Mouse (Mus musculus) MEL (cell line): ENCODE data around the gene Tsc22d4. TPM values are rescaled to one million over a fixed set of nuclear protein-coding genes. Genes with fewer than 3 reads are reported as not detected.
"Not testable (repeated sequence)": the region's sequence is repeated elsewhere in the genome, so short reads cannot be mapped to it uniquely, and the experiment has no call there.

Experiments
- DNase-seq: peaks from one replicate; pipeline ENCODE4 v3.0.0; 2011; ENCODE audit warnings: low read depth, low spot score
- H3K27ac ChIP-seq: 2 replicates; pipeline ENCODE4 v1.5.1; 2012; ENCODE audit warnings: low read depth, mild to moderate bottlenecking, control low read depth, low read length, moderate library complexity; ENCODE audit not compliant: control insufficient read depth
- H3K27me3 ChIP-seq, 2 experiments: fragments of 150-350 bp in 1 of 2; sonication (generic) in 1 of 2; 2 replicates each; pipeline ENCODE4 v1.6.1; 2012; ENCODE audit warnings: low read length in 2 of 2, mild to moderate bottlenecking in 2 of 2, improper control_type of control experiment in 1 of 2, moderate library complexity in 1 of 2; ENCODE audit not compliant: insufficient read depth in 2 of 2, control insufficient read depth in 1 of 2
- H3K36me3 ChIP-seq, 2 experiments: 2 replicates each; pipeline ENCODE4 v1.6.1; 2012 to 2014; ENCODE audit warnings: low read length in 2 of 2, improper control_type of control experiment in 1 of 2, inconsistent platforms in 1 of 2, mild to moderate bottlenecking in 1 of 2; ENCODE audit not compliant: insufficient read depth in 2 of 2, control insufficient read depth in 1 of 2
- H3K4me1 ChIP-seq, 2 experiments: fragments of 150-350 bp in 1 of 2; sonication (generic) in 1 of 2; 2 replicates each; pipeline ENCODE4 v1.6.1; 2012; ENCODE audit warnings: low read length in 2 of 2, improper control_type of control experiment in 1 of 2, mild to moderate bottlenecking in 1 of 2; ENCODE audit not compliant: insufficient read depth in 2 of 2, control insufficient read depth in 1 of 2
- H3K4me3 ChIP-seq, 2 experiments: fragments of 150-350 bp in 1 of 2; sonication (generic) in 1 of 2; 2 replicates each; pipeline ENCODE4 v1.5.1; 2012; ENCODE audit warnings: low read depth in 2 of 2, low read length in 2 of 2, mild to moderate bottlenecking in 2 of 2, moderate library complexity in 2 of 2, control low read depth in 1 of 2, improper control_type of control experiment in 1 of 2; ENCODE audit not compliant: control insufficient read depth in 1 of 2, insufficient read depth in 1 of 2
- H3K79me2 ChIP-seq: 2 replicates; pipeline ENCODE4 v1.6.1; 2012; ENCODE audit warnings: mild to moderate bottlenecking, low read length, moderate library complexity; ENCODE audit not compliant: control insufficient read depth, poor library complexity, insufficient read depth
- H3K9ac ChIP-seq: 2 replicates; pipeline ENCODE4 v1.6.1; 2012; ENCODE audit warnings: low read depth, mild to moderate bottlenecking, control low read depth, low read length, moderate library complexity; ENCODE audit not compliant: control insufficient read depth, poor library complexity, severe bottlenecking
- H3K9me3 ChIP-seq: fragments of 150-350 bp; sonication (generic); replicated peaks from 2 replicates; pipeline ENCODE4 v1.6.1; 2012; ENCODE audit warnings: mild to moderate bottlenecking, low read length, improper control_type of control experiment, moderate library complexity; ENCODE audit not compliant: insufficient read depth
- CHD1 ChIP-seq: IDR thresholded peaks from 2 replicates; pipeline ENCODE4 v1.6.1; 2012; ENCODE audit warnings: low read depth, mild to moderate bottlenecking, inconsistent platforms, low read length, improper control_type of control experiment
- CHD2 ChIP-seq: IDR thresholded peaks from 2 replicates; pipeline ENCODE4 v1.6.1; 2011; ENCODE audit warnings: low read length, improper control_type of control experiment
- CTCF ChIP-seq, 3 experiments: IDR thresholded peaks in 2 of 3; conservative IDR thresholded peaks in 1 of 3; 2 replicates each; pipeline ENCODE4 v1.5.1; 2011 to 2012; ENCODE audit warnings: low read length in 3 of 3, low read depth in 2 of 3, mild to moderate bottlenecking in 2 of 3, improper control_type of control experiment in 1 of 3, inconsistent platforms in 1 of 3, mixed read lengths in 1 of 3, moderate library complexity in 1 of 3; ENCODE audit not compliant: control insufficient read depth in 1 of 3, insufficient read depth in 1 of 3, poor library complexity in 1 of 3, severe bottlenecking in 1 of 3
- E2F4 ChIP-seq: IDR thresholded peaks from 2 replicates; pipeline ENCODE4 v1.6.1; 2011; ENCODE audit warnings: low read depth, low read length, improper control_type of control experiment, borderline replicate concordance
- ELF1 ChIP-seq: IDR thresholded peaks from 2 replicates; pipeline ENCODE4 v1.6.1; 2014; ENCODE audit warnings: low read depth, mild to moderate bottlenecking, inconsistent platforms, low read length, improper control_type of control experiment, moderate library complexity
- EP300 ChIP-seq, 2 experiments: IDR thresholded peaks; 2 replicates each; pipeline ENCODE4 v1.6.1; 2011; ENCODE audit warnings: improper control_type of control experiment in 2 of 2, low read length in 2 of 2, low read depth in 1 of 2, mild to moderate bottlenecking in 1 of 2
- ETS1 ChIP-seq: IDR thresholded peaks from 2 replicates; pipeline ENCODE4 v1.6.1; 2012; ENCODE audit warnings: low read depth, mild to moderate bottlenecking, inconsistent platforms, low read length, improper control_type of control experiment, moderate library complexity
- HCFC1 ChIP-seq: IDR thresholded peaks from 2 replicates; pipeline ENCODE4 v1.6.1; 2012; ENCODE audit warnings: low read depth, mild to moderate bottlenecking, inconsistent platforms, low read length, improper control_type of control experiment, moderate library complexity
- MAFK ChIP-seq: IDR thresholded peaks from 2 replicates; pipeline ENCODE4 v1.6.1; 2011; ENCODE audit warnings: low read depth, mild to moderate bottlenecking, low read length, improper control_type of control experiment, borderline replicate concordance
- MAX ChIP-seq: IDR thresholded peaks from 2 replicates; pipeline ENCODE4 v1.6.1; 2011; ENCODE audit warnings: low read length, improper control_type of control experiment
- MAZ ChIP-seq: IDR thresholded peaks from 2 replicates; pipeline ENCODE4 v1.6.1; 2012; ENCODE audit warnings: low read depth, mild to moderate bottlenecking, inconsistent platforms, low read length, improper control_type of control experiment
- MEF2A ChIP-seq: IDR thresholded peaks from 2 replicates; pipeline ENCODE4 v1.6.1; 2014; ENCODE audit warnings: low read depth, mild to moderate bottlenecking, inconsistent platforms, low read length, improper control_type of control experiment; ENCODE audit not compliant: poor library complexity, insufficient replicate concordance, severe bottlenecking; ENCODE audit errors: extremely low read depth
- MXI1 ChIP-seq: IDR thresholded peaks from 2 replicates; pipeline ENCODE4 v1.6.1; 2011; ENCODE audit warnings: mild to moderate bottlenecking, low read depth, low read length, improper control_type of control experiment
- POLR2A ChIP-seq, 2 experiments: IDR thresholded peaks; 2 replicates each; pipeline ENCODE4 v1.6.1; 2011 to 2012; ENCODE audit warnings: low read length in 2 of 2, mild to moderate bottlenecking in 2 of 2, control low read depth in 1 of 2, improper control_type of control experiment in 1 of 2, low read depth in 1 of 2, moderate library complexity in 1 of 2; ENCODE audit not compliant: control insufficient read depth in 1 of 2, insufficient read depth in 1 of 2, poor library complexity in 1 of 2
- POLR2AphosphoS5 ChIP-seq: IDR thresholded peaks from 2 replicates; pipeline ENCODE4 v1.6.1; 2012; ENCODE audit warnings: low read depth, borderline replicate concordance, mild to moderate bottlenecking, inconsistent platforms, low read length, moderate library complexity, mixed read lengths
- RAD21 ChIP-seq: IDR thresholded peaks from 2 replicates; pipeline ENCODE4 v1.6.1; 2011; ENCODE audit warnings: mild to moderate bottlenecking, low read depth, low read length, improper control_type of control experiment
- SIN3A ChIP-seq: IDR thresholded peaks from 2 replicates; pipeline ENCODE4 v1.6.1; 2012; ENCODE audit warnings: low read length, improper control_type of control experiment, inconsistent platforms
- SMC3 ChIP-seq: IDR thresholded peaks from 2 replicates; pipeline ENCODE4 v1.6.1; 2011; ENCODE audit warnings: low read depth, low read length, improper control_type of control experiment
- TAL1 ChIP-seq: IDR thresholded peaks from 2 replicates; pipeline ENCODE4 v1.6.1; 2012; ENCODE audit warnings: mild to moderate bottlenecking, inconsistent platforms, low read length, moderate library complexity, mixed read lengths
- UBTF ChIP-seq: IDR thresholded peaks from 2 replicates; pipeline ENCODE4 v1.6.1; 2012; ENCODE audit warnings: low read depth, mild to moderate bottlenecking, inconsistent platforms, low read length, improper control_type of control experiment, moderate library complexity, borderline replicate concordance; ENCODE audit not compliant: insufficient read depth
- USF1 ChIP-seq: IDR thresholded peaks from 2 replicates; pipeline ENCODE4 v1.6.1; 2014; ENCODE audit warnings: low read depth, mild to moderate bottlenecking, inconsistent platforms, low read length, improper control_type of control experiment, moderate library complexity
- USF2 ChIP-seq, 2 experiments: IDR thresholded peaks; 2 replicates each; pipeline ENCODE4 v1.6.1; 2011 to 2012; ENCODE audit warnings: improper control_type of control experiment in 2 of 2, low read length in 2 of 2, borderline replicate concordance in 1 of 2, inconsistent platforms in 1 of 2, low read depth in 1 of 2, mild to moderate bottlenecking in 1 of 2; ENCODE audit not compliant: insufficient read depth in 1 of 2
- ZC3H11A ChIP-seq: IDR thresholded peaks from 2 replicates; pipeline ENCODE4 v1.6.1; 2012; ENCODE audit warnings: low read depth, mild to moderate bottlenecking, inconsistent platforms, low read length, improper control_type of control experiment
- ZKSCAN1 ChIP-seq: IDR thresholded peaks from 2 replicates; pipeline ENCODE4 v1.6.1; 2012; ENCODE audit warnings: low read depth, mild to moderate bottlenecking, inconsistent platforms, low read length, improper control_type of control experiment, moderate library complexity
- ZMIZ1 ChIP-seq: IDR thresholded peaks from 2 replicates; pipeline ENCODE4 v1.6.1; 2012; ENCODE audit warnings: low read depth, mild to moderate bottlenecking, inconsistent platforms, low read length, improper control_type of control experiment, moderate library complexity
- polyA plus RNA-seq, 2 experiments: library from polyadenylated mRNA; stranded (reverse) in 1 of 2; unstranded in 1 of 2; fragments of >175 nt in 1 of 2; fragments of >200 nt in 1 of 2; gene quantifications; 2 replicates each; pipeline versions ENCODE4 v1.2.1 to v1.2.4; 2012; ENCODE audit warnings: low replicate concordance in 2 of 2, low read depth in 1 of 2; ENCODE audit not compliant: insufficient read length in 2 of 2, insufficient read depth in 1 of 2, missing spikeins in 1 of 2
- total RNA-seq: library from RNA; depleted of rRNA; stranded (reverse); fragments of 300-350 nt; gene quantifications from 2 replicates; pipeline ENCODE4 v1.2.3, GENCODE M21; 2012

Gene Tsc22d4
- total and polyA plus RNA-seq, 3 experiments = 58.3 to 203 TPM; not detected in 1

DNA sequence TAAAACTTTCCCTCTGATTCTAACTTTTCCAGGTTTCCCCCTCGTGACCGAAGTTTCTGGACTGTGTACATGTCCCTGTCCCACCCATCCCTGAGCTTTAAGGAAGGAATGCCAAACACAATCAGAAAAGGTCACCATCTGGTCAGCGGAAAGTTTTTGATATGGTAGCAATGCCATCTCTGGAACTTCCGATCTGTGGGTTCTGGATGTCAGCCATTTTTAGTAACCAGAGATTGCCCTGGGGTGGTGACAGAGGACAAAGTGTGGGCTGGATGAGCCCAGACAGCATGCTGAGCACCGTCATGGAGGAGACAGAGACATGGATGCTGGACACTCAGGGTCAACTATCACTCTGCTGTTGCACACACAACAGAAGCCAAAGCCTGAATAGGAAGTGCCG lies 26.4 kb upstream of the Tsc22d4 start:
- Histone ChIP-seq H3K27ac (peak overlapping the region; percentile 39), H3K9ac (peak overlapping the region; percentile 51), H3K4me3 (peak overlapping the region; percentile 60 to 71), H3K9me3 (no peaks in the 10 kb centered on the region), H3K27me3 (no peaks in the 10 kb centered on the region), H3K4me1 (peaks cover 5 to 23% of the 10 kb centered on the region in 2 experiments), H3K36me3 (peaks cover 0 to 18% of the 10 kb centered on the region in 2 experiments; a peak in 2 of 4 replicates), H3K79me2 (no peaks in the 10 kb centered on the region)
- TF ChIP-seq RAD21 (no peak), ZMIZ1 (no peak), POLR2A (IDR thresholded peaks at IDR 0.05; ENCODE audit: control insufficient read depth in 1 of 2, insufficient read depth in 1 of 2, low read depth in 1 of 2, low read length in 2 of 2, poor library complexity in 1 of 2) (no peak; a peak in 1 of 4 replicates), MXI1 (no peak), POLR2AphosphoS5 (no peak), CHD2 (no peak), CHD1 (no peak), EP300 (IDR thresholded peaks at IDR 0.05; ENCODE audit: low read depth in 1 of 2, low read length in 2 of 2) (peak in 1 of 2 experiments; percentile 17; a peak in 1 of 4 replicates), ZKSCAN1 (no peak), CTCF (IDR thresholded peaks at IDR 0.05 in 2 of 3, conservative IDR thresholded peaks at IDR 0.05 in 1 of 3; ENCODE audit: control insufficient read depth in 1 of 3, insufficient read depth in 1 of 3, low read depth in 2 of 3, low read length in 3 of 3, poor library complexity in 1 of 3, severe bottlenecking in 1 of 3) (no peak), E2F4 (no peak), MAZ (no peak; the same call in 1 of the 2 replicates), MEF2A (no peak), SMC3 (no peak), ZC3H11A (no peak), USF1 (0 out of 2 replicates have a peak, but pooled peaks have one; percentile 6), MAX (no peak), MAFK (no peak), HCFC1 (no peak), TAL1 (peak; percentile 19; the same call in 1 of the 2 replicates), UBTF (no peak), ETS1 (no peak), ELF1 (peak; percentile 47; the same call in 1 of the 2 replicates), SIN3A (no peak; the same call in 1 of the 2 replicates), USF2 (IDR thresholded peaks at IDR 0.05; ENCODE audit: borderline replicate concordance in 1 of 2, insufficient read depth in 1 of 2, low read depth in 1 of 2, low read length in 2 of 2) (no peak)
- peak; percentile 51 for DNase-seq

DNA sequence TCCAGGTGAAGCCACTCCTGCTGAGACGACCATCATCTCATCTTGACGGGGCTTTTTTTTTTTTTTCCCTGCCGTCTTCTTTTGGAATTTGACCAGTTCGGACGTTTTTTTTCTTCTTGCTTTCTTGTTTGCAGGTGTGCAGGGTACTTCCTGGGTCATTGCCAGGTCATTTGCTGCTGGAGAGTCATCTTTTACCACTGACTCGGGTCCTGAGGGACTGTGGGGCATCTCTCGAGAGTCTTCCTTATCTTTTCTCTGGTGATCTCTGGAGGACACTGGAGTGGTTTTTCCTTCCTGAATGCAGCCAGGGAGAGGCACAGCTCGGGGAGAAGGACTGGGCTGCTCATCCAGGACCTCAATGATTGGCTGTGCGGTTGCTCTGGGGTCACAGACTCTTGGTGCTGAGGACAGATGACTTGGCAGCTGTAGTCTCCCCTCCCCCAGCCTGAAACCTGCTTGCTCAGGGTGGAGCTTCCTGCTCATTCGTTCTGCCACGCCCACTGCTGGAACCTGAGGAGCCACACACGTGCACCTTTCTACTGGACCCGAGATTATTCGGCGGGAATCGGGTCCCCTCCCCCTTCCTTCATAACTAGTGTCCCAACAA lies 24.9 kb upstream of the Tsc22d4 start:
- H3K27me3 ChIP-seq, H3K79me2 ChIP-seq, H3K9me3 ChIP-seq, H3K27ac ChIP-seq: not testable (repeated sequence)
- H3K36me3 ChIP-seq = peaks cover 0 to 23% of the 10 kb centered on the region in 2 experiments; a peak in 2 of 4 replicates
- peak overlapping the region in 1 of 2 experiments; percentile 32; a peak in 2 of 4 replicates for H3K4me3 ChIP-seq
- peak overlapping the region; percentile 45; the same call in 1 of the 2 replicates for H3K9ac ChIP-seq
- H3K4me1 ChIP-seq = peaks cover 5 to 31% of the 10 kb centered on the region in 2 experiments
- DNase-seq = peak; percentile 51
